Mouse (Mus musculus) erythroblast, embryonic 14.5 days (primary cell): ENCODE results near the gene Fam126a. TPM values are rescaled to one million over a fixed set of nuclear protein-coding genes. Genes with fewer than 3 reads are reported as not detected.

Source experiments
- H3K27me3 ChIP-seq: 2 replicates; pipeline ENCODE4 v1.6.1; 2012; ENCODE audit warnings: inconsistent platforms; ENCODE audit not compliant: control insufficient read depth
- H3K36me3 ChIP-seq: 2 replicates; pipeline ENCODE4 v1.6.1; 2012; ENCODE audit warnings: mild to moderate bottlenecking, inconsistent platforms; ENCODE audit not compliant: control insufficient read depth
- H3K4me1 ChIP-seq: 2 replicates; pipeline ENCODE4 v1.6.1; 2012; ENCODE audit warnings: inconsistent platforms; ENCODE audit not compliant: control insufficient read depth
- H3K4me3 ChIP-seq: replicated peaks from 2 replicates; pipeline ENCODE3; 2012; ENCODE audit warnings: moderate library complexity, mild to moderate bottlenecking, inconsistent platforms
- H3K9me3 ChIP-seq: 2 replicates; pipeline ENCODE4 v1.6.1; 2012; ENCODE audit warnings: low read length, inconsistent platforms, mixed read lengths; ENCODE audit not compliant: control insufficient read depth
- GATA1 ChIP-seq: IDR thresholded peaks from 2 replicates; pipeline ENCODE4 v1.6.1; 2012; ENCODE audit warnings: low read length, inconsistent platforms, mixed read lengths
- TAL1 ChIP-seq: IDR thresholded peaks from 3 replicates; pipeline ENCODE4 v1.6.1; 2012; ENCODE audit warnings: low read length, inconsistent platforms, mixed read lengths
- polyA plus RNA-seq: library from polyadenylated mRNA; stranded (reverse); fragments of >175 nt; gene quantifications from 2 replicates; pipeline ENCODE4 v1.2.3, GENCODE M21; 2012

The Fam126a gene
- polyA plus RNA-seq, 1 experiment, result 3.5 TPM

GRCm38 (mm10) chr5:23999083-23999671 lies 31.3 kb downstream of the Fam126a start:
- Histone ChIP-seq H3K4me3 (no peak overlapping the region), H3K27me3 (no peaks in the 10 kb centered on the region), H3K36me3 (peaks cover 58% of the 10 kb centered on the region), H3K4me1 (peaks cover 27% of the 10 kb centered on the region), H3K9me3 (no peaks in the 10 kb centered on the region)
- TF ChIP-seq TAL1 (no peak), GATA1 (no peak)

DNA sequence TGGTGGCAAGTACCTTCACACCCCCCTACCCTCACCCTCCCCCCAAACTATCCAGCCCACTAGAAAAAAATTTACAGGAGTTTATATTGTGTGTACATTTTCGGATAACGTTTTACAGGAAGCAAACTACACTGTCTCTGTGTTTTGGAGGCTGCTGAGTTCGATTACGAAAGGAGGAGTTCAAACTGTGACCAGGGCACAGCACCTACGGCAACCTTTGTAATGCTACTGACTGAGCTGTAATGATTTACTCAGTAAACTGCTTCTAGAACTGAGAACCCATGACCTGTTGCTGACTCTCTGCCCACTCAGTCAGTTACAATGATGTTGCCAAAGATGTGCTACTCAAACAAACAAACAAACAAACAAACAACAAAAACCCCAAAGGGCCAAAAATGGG lies 34.5 kb downstream of the Fam126a start:
- Histone ChIP-seq H3K36me3 (peaks cover 73% of the 10 kb centered on the region), H3K9me3 (no peaks in the 10 kb centered on the region), H3K4me3 (no peak overlapping the region), H3K4me1 (peaks cover 19% of the 10 kb centered on the region), H3K27me3 (no peaks in the 10 kb centered on the region)
- TF ChIP-seq GATA1 (no peak), TAL1 (no peak)

DNA sequence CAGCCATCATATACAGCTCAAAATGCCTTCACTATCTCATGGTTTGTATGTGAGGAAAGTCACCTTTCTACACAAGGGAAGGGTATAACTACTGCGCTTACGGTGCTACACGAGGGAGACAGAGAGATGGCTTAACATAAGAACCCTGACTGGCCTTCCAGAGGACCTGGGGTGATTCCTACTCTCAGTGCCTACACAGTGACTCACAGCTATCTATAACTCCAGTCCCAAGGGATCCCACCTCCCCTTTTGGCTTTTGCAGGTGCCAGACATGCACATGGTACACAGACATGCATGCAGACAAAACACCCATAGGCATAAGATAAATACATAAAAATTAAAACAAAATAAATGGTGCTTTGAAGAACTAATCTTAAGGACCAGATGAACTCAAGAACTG lies 35.6 kb downstream of the Fam126a start:
- H3K4me3 ChIP-seq, result no peak overlapping the region
- peaks cover 79% of the 10 kb centered on the region for H3K36me3 ChIP-seq
- TF ChIP-seq GATA1 (no peak), TAL1 (no peak)

DNA sequence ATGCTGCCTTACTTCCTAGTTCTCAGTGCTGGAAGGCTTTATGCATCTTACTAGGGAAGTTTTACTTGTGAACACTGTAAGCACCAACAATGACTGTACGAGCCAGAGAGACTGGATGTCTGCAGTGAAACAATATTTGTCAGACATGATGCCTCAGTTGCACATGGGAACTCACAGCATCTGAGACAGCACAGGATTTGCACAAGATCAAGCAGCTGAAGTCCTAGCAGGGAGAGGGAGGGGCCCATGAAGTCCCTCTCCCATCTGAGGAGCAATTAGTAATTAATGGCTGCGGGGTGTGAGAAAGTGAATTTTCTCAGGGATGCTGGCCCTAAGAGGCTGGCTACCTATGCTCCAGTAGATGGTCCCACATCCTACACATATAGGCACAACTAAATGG lies 36.3 kb downstream of the Fam126a start:
- no peaks in the 10 kb centered on the region for H3K9me3 ChIP-seq
- H3K4me1 ChIP-seq, result peaks cover 14% of the 10 kb centered on the region
- no peaks in the 10 kb centered on the region for H3K27me3 ChIP-seq
- TF ChIP-seq TAL1, result no peak
- TF ChIP-seq GATA1, result no peak
- H3K4me3 ChIP-seq, result no peak overlapping the region
- H3K36me3 ChIP-seq, result peaks cover 78% of the 10 kb centered on the region

More for the DNA sequence above, 35.6 kb downstream of the Fam126a start:
- Histone ChIP-seq H3K4me1 (peaks cover 14% of the 10 kb centered on the region), H3K27me3 (no peaks in the 10 kb centered on the region), H3K9me3 (no peaks in the 10 kb centered on the region)

DNA sequence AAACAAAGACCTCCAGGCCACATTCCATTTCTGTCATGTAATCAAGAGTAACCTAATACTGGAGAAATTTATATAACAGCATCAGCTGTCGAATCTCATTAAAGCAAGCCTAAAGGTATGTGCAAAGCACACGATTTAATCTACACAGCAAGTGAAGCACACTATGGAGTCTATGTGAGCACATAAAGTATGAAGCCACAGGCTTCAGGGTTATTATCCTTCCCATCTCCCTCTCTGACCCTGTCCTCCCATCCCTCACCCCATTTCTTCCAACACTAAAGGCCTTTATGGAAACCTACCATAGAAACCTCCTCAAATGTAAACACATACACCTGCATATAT lies 37.0 kb downstream of the Fam126a start:
- H3K27me3 ChIP-seq, result no peaks in the 10 kb centered on the region
- TF ChIP-seq GATA1 (no peak), TAL1 (no peak)
- no peak overlapping the region for H3K4me3 ChIP-seq
- H3K9me3 ChIP-seq, result no peaks in the 10 kb centered on the region
- peaks cover 78% of the 10 kb centered on the region for H3K36me3 ChIP-seq
- peaks cover 12% of the 10 kb centered on the region for H3K4me1 ChIP-seq

GRCm38 (mm10) chr5:23992876-23993552 lies 37.5 kb downstream of the Fam126a start:
- Histone ChIP-seq H3K9me3 (no peaks in the 10 kb centered on the region), H3K27me3 (no peaks in the 10 kb centered on the region)
- TF ChIP-seq GATA1 (no peak), TAL1 (no peak)

DNA sequence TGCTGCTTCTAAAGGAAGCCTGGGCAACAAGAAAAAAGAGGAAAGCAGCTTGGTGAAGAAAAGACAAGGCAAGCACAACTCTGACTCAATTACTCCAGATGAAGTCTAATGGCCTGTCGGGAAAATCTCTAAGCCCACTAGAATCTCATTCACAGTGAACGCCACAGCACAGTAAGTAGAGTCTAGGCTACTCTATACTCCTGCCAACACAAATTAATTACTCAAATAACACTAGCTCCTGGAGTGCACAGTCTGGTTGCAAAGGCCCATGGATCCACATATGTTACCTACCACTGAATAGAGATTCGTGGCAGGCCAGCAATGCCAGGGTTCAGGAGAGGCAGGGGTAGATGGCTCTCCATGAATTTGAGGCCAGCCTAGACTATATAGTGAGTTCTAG lies 40.5 kb downstream of the Fam126a start:
- peaks cover 3% of the 10 kb centered on the region for H3K4me1 ChIP-seq
- no peaks in the 10 kb centered on the region for H3K9me3 ChIP-seq
- no peaks in the 10 kb centered on the region for H3K27me3 ChIP-seq
- peaks cover 87% of the 10 kb centered on the region for H3K36me3 ChIP-seq
- H3K4me3 ChIP-seq, result no peak overlapping the region
- no peak for TF ChIP-seq GATA1
- TF ChIP-seq TAL1, result no peak

More at GRCm38 (mm10) chr5:23992876-23993552, 37.5 kb downstream of the Fam126a start:
- peaks cover 11% of the 10 kb centered on the region for H3K4me1 ChIP-seq
- no peak overlapping the region for H3K4me3 ChIP-seq
- H3K36me3 ChIP-seq, result peaks cover 77% of the 10 kb centered on the region

- H3K9me3 ChIP-seq, result no peaks in the 10 kb centered on the region
- no peak overlapping the region for H3K4me3 ChIP-seq
- H3K27me3 ChIP-seq, result no peaks in the 10 kb centered on the region
- TF ChIP-seq GATA1, result no peak
- TF ChIP-seq TAL1, result no peak
- H3K4me1 ChIP-seq, result no peaks in the 10 kb centered on the region
- peaks cover 92% of the 10 kb centered on the region for H3K36me3 ChIP-seq
These were observed 42.7 kb downstream of the Fam126a start for GRCm38 (mm10) chr5:23987792-23988191.

DNA sequence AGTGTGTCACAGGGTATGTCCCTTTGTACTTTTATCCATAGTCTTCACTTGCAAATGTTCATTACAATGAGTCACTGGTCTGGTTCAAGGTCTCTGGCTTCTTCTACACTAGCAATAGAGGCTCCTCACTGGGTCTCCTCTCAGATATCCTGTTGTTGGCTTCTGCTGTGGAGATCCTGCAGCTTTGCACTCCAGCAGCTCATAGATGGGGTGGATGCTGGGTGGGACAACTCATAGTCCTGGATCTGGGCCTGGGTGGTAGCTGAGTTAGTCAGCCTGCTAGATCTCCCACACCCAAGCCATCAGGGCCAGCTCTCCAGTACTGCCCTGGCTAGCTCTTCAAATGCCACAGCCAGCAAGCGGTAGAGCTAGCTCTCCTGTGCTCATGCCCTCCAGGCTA lies 48.4 kb downstream of the Fam126a start:
- Histone ChIP-seq H3K27me3 (no peaks in the 10 kb centered on the region), H3K4me1 (peaks cover 4% of the 10 kb centered on the region), H3K9me3 (no peaks in the 10 kb centered on the region), H3K36me3 (peaks cover 97% of the 10 kb centered on the region), H3K4me3 (no peak overlapping the region)
- TF ChIP-seq GATA1 (no peak), TAL1 (no peak)

DNA sequence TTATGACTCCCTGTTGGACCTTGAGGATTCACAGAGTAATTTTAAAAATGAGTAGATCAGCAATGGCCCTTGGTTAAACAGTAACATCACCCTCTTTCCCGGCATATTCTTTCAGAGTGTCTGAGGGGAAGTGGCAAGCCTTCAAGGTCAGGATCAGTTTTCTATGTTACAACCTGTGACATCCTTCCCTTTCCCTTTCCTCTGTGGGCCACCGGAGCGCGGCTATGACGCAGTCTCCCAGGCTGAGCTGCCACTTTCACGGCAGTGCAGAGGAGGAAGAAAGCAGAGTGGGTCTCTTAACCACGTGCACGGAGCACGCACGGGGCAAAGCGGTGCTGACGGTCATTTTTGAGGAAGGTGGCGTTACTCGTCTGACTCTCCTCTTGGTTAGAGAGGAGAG lies 52.0 kb downstream of the Fam126a start:
- Histone ChIP-seq H3K9me3 (no peaks in the 10 kb centered on the region), H3K4me3 (no peak overlapping the region), H3K4me1 (peaks cover 4% of the 10 kb centered on the region), H3K36me3 (peaks cover 93% of the 10 kb centered on the region), H3K27me3 (no peaks in the 10 kb centered on the region)
- no peak for TF ChIP-seq TAL1
- TF ChIP-seq GATA1, result no peak
